Mouse (Mus musculus): ENCODE measurements at regions not wholly inside any gene's neighbourhood (a gene's known extent, or its start where the extent isn't known, plus 50 kb on each side); places are given as distances from the start of the nearest gene placed in this dataset.

DNA sequence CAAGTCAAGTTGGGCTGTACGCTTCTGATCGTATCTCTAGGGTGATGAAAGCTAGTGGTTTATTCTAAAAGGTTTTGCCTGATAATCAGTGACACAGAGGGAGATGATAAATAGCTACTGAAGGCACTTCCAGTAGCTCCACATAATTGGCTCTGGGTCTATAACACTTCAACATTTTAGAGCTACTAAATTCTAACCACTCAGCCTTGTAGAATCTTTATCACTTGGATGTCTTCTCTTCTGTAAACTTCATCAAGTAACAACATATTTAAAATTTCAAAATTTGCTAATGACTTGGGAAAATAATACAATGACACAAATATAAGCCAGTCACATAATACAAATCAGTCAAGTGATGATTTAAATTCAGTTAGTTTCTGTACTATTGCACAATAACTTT lies 284.3 kb downstream of the Sec23a start:
- TF ChIP-seq EP300 (IDR thresholded peaks at IDR 0.05; ENCODE audit: low read depth): no peak
- no peak for TF ChIP-seq CTCF (IDR thresholded peaks at IDR 0.05; ENCODE audit: low read depth)

Measured in liver, postnatal 0 days (tissue).